Mouse (Mus musculus) stomach, embryonic 14.5 days (tissue): ENCODE measurements around the gene Narfl. TPM values are rescaled to one million over a fixed set of nuclear protein-coding genes. Genes with fewer than 3 reads are reported as not detected.

ENCODE experiments used
- ATAC-seq: fragments of 200-750 bp; cut with Nextera tagmentation; 2 replicates; pipeline ENCODE4 v1.8.0; 2017; ENCODE audit warnings: low read depth, moderate TSS enrichment; ENCODE audit not compliant: insufficient number of reproducible peaks, insufficient read depth, low FRiP score
- H3K27ac ChIP-seq: fragments of 300-500 bp; sonication (generic); 2 replicates; pipeline ENCODE4 v1.5.1; 2014; ENCODE audit warnings: mild to moderate bottlenecking, low read length, moderate library complexity, mixed read lengths
- H3K27me3 ChIP-seq: fragments of 300-500 bp; sonication (generic); 2 replicates; pipeline ENCODE4 v1.6.1; 2014; ENCODE audit warnings: low read length, control low read depth, mixed read lengths; ENCODE audit not compliant: control insufficient read depth, insufficient read depth
- H3K36me3 ChIP-seq: fragments of 300-500 bp; sonication (generic); 2 replicates; pipeline ENCODE4 v1.6.1; 2014; ENCODE audit warnings: mild to moderate bottlenecking, control low read depth, low read length, moderate library complexity, mixed read lengths; ENCODE audit not compliant: control insufficient read depth, insufficient read depth
- H3K4me1 ChIP-seq: fragments of 300-500 bp; sonication (generic); 2 replicates; pipeline ENCODE4 v1.6.1; 2014; ENCODE audit warnings: low read length, control low read depth, mixed read lengths; ENCODE audit not compliant: control insufficient read depth, insufficient read depth
- H3K4me2 ChIP-seq: fragments of 300-500 bp; sonication (generic); replicated peaks from 2 replicates; pipeline ENCODE4 v1.6.1; 2014; ENCODE audit warnings: low read depth, low read length, control low read depth
- H3K4me3 ChIP-seq: fragments of 300-500 bp; sonication (generic); 2 replicates; pipeline ENCODE4 v1.5.1; 2014; ENCODE audit warnings: low read depth, low read length, control low read depth
- H3K9ac ChIP-seq: fragments of 300-500 bp; sonication (generic); replicated peaks from 2 replicates; pipeline ENCODE4 v1.6.1; 2014; ENCODE audit warnings: low read depth, mild to moderate bottlenecking, control low read depth, low read length, moderate library complexity, mixed read lengths
- H3K9me3 ChIP-seq: fragments of 300-500 bp; sonication (generic); 2 replicates; pipeline ENCODE4 v1.6.1; 2016; ENCODE audit warnings: low read depth, low read length, control low read depth; ENCODE audit not compliant: control insufficient read depth
- WGBS: fragments of 180-500 bp; shearing (Covaris S2); extraction: QIAGEN DNeasy Blood & Tissue Kit; methylation state at CpG from one replicate; pipeline ENCODE4 v1.1.7; 2014; 5-methylcytosine and 5-hydroxymethylcytosine counted together
- polyA plus RNA-seq: library from polyadenylated mRNA; unstranded; fragments of >200 nt; fragmentation: Nextera tagmentation; extraction: Ambion mirVana; gene quantifications from 2 replicates; pipeline ENCODE4 v1.2.1, GENCODE M21; 2014

Narfl gene
- polyA plus RNA-seq, 1 experiment from 2014 or later: 26.0 TPM

- peaks cover 9% of the 10 kb centered on the region; the same call in 1 of the 2 replicates for H3K27me3 ChIP-seq
- ATAC-seq: no peak
- WGBS: 3% methylated on average over 20 of the region's 20 CpGs
- no peak overlapping the region for H3K27ac ChIP-seq
- no peak overlapping the region for H3K9ac ChIP-seq
- no peak overlapping the region for H3K4me3 ChIP-seq
- no peaks in the 10 kb centered on the region for H3K4me1 ChIP-seq
- H3K9me3 ChIP-seq: no peaks in the 10 kb centered on the region
- H3K36me3 ChIP-seq: no peaks in the 10 kb centered on the region
- no peak overlapping the region for H3K4me2 ChIP-seq
Measured at GRCm38 (mm10) chr17:25813471-25813870, 39.9 kb downstream of the Narfl start.

GRCm38 (mm10) chr17:25817662-25818061 lies 44.1 kb downstream of the Narfl start:
- H3K36me3 ChIP-seq: no peaks in the 10 kb centered on the region
- no peaks in the 10 kb centered on the region for H3K9me3 ChIP-seq
- no peak overlapping the region for H3K9ac ChIP-seq
- H3K4me1 ChIP-seq: no peaks in the 10 kb centered on the region
- H3K4me3 ChIP-seq: no peak overlapping the region
- 84% methylated on average over 11 of the region's 11 CpGs for WGBS
- no peak for ATAC-seq
- H3K4me2 ChIP-seq: no peak overlapping the region
- peaks cover 24% of the 10 kb centered on the region for H3K27me3 ChIP-seq
- no peak overlapping the region for H3K27ac ChIP-seq

DNA sequence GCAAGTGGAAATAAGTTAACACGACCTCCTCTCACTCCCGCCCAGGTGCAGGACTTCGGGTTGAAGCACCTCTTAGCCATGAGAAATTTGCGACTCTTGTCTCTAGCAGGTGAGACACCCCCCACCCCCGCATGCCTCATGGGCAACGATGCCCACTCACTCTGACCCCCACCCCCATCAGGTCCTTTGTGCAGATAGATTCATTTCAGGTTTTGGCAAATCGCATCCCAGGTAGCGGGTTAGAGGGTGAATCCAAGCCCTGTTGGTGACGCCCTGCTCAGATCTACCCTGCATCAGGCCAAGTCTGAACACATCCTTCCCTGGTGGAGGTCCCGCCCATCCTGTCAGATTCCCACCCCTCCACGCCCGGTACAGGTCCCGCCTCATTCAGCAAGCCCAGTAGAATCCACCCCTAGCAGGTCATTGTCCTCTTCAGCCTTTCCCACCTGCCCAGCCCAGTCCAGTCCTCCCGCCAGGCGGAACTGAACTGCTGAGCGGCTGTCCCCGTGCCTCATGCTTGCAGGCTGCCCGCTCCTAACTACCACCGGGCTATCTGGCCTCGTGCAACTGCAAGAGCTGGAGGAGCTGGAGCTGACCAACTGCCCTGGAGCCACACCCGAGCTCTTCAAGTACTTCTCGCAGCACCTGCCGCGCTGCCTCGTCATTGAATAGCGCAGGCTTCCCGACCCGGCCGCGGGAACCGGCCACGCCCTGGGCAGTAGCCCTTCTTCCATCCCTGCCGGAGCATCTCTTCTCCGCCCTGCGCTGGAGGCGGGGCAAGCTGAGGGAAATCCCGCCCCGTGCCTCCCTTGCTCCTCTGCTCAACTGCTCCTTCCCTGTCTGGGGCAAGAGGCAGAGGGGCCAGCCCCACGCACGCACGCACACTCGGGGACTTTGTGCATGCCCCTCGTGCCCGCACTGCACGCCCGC lies 45.5 kb downstream of the Narfl start:
- peaks cover 5% of the 10 kb centered on the region for H3K4me1 ChIP-seq
- no peaks in the 10 kb centered on the region for H3K9me3 ChIP-seq
- H3K4me2 ChIP-seq: peak overlapping the region; percentile 20; the same call in 1 of the 2 replicates
- H3K4me3 ChIP-seq: no peak overlapping the region; the same call in 1 of the 2 replicates
- no peaks in the 10 kb centered on the region for H3K36me3 ChIP-seq
- no peak overlapping the region for H3K27ac ChIP-seq
- H3K27me3 ChIP-seq: peaks cover 24% of the 10 kb centered on the region
- WGBS: 6% methylated on average over 46 of the region's 46 CpGs
- peak; percentile 20; the same call in 1 of the 2 replicates for ATAC-seq
- no peak overlapping the region for H3K9ac ChIP-seq

DNA sequence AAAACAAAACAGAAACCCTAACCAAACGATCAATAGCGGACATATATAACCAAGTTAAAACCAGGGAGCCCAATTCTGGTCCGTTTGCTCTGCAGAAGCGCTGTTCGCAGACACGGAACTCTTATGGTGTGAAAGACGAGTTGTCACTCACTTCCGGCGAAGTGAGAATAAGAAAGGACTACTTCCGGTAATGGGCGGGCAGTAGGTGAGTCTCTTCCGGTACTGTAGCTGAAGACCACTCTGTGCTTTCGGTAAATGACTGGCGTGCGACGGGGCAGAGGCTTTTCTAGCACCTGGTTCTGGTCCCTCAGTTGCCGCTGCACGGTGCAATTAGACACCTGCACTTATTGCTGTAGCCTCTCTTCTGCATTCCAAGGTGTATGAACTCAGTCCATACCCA lies 49.9 kb downstream of the Narfl start, which contains the start of gene Wdr24:
Wdr24 (plus strand) TSS at position 176 of the 400 bp plus-strand sequence.
- Histone ChIP-seq H3K4me1 (peaks cover 16% of the 10 kb centered on the region), H3K36me3 (peaks cover 16% of the 10 kb centered on the region; the same call in 1 of the 2 replicates), H3K27ac (no peak within 1 kb of the TSS), H3K9me3 (no peaks in the 10 kb centered on the region), H3K9ac (peak within 1 kb of the TSS; percentile 63), H3K4me2 (peak within 1 kb of the TSS; percentile 87), H3K27me3 (peaks cover 20% of the 10 kb centered on the region), H3K4me3 (peak within 1 kb of the TSS; percentile 61)
- WGBS: under 1% methylated on average over 18 of the region's 18 CpGs
- ATAC-seq: peak; percentile 77; the same call in 1 of the 2 replicates

DNA sequence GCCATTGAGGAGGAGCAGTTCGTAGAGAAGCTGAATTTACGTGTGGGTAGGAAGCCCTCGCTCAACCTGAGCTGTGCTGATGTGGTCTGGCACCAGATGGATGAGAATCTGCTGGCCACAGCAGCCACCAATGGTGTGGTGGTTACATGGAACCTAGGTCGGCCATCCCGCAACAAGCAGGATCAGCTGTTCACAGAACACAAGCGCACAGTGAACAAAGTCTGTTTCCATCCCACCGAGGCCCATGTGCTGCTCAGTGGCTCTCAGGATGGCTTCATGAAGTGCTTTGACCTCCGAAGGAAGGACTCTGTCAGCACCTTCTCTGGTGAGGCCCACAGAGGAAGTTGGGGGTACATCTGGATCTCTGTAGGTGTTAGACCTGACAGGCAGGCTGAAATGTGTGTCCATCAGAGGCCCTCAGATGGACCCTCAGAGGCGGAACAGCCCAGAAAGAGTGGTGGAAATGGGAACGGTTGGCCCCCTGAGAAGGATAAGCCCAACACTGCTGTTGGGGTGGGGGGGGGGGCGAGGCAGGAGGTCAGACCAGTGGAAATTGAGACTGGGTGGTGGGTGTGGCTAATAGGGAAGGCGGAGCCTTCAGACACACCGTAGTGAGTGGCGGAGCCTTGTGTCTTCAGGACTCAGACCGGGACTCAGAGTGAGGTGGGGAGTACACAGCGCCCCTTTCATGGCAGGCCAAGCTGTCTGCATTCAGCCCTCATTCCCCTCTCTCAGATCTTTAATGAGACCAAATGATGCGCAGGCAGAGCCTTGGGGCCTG lies 51.0 kb downstream of the Narfl start:
- Histone ChIP-seq H3K4me1 (peaks cover 19% of the 10 kb centered on the region), H3K27me3 (peaks cover 9% of the 10 kb centered on the region), H3K4me3 (peak overlapping the region; percentile 61), H3K36me3 (peaks cover 16% of the 10 kb centered on the region), H3K4me2 (peak overlapping the region; percentile 87), H3K9me3 (no peaks in the 10 kb centered on the region), H3K27ac (no peak overlapping the region), H3K9ac (peak overlapping the region; percentile 63; the same call in 1 of the 2 replicates)
- no peak for ATAC-seq
- 69% methylated on average over 17 of the region's 17 CpGs for WGBS

DNA sequence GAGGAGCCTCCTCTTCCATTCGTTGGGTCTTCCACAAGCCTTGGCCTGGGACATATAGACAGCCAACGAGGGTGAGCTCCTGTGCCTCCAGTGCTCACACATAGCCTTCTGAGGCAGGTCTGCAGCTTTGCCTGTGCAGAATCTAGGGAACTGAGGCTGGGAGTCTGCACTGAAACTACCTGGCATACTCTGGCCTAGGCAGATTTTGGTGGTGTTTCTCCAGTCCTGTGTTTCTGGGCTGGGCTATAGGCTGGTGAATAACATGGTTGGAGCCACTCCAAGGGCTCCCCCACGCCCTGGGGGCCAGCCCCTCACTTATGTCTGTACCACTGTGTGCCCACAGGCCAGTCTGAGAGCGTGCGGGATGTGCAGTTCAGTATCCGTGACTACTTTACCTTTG lies 51.7 kb downstream of the Narfl start:
- H3K9ac ChIP-seq: no peak overlapping the region
- H3K36me3 ChIP-seq: peaks cover 23% of the 10 kb centered on the region
- no peak for ATAC-seq
- H3K4me2 ChIP-seq: no peak overlapping the region; the same call in 1 of the 2 replicates
- H3K4me3 ChIP-seq: no peak overlapping the region
- no peak overlapping the region for H3K27ac ChIP-seq
- WGBS: 87% methylated on average over 6 of the region's 6 CpGs
- no peaks in the 10 kb centered on the region for H3K9me3 ChIP-seq
- H3K27me3 ChIP-seq: peaks cover 2% of the 10 kb centered on the region; the same call in 1 of the 2 replicates
- H3K4me1 ChIP-seq: peaks cover 25% of the 10 kb centered on the region

- Histone ChIP-seq H3K36me3 (peaks cover 29% of the 10 kb centered on the region), H3K4me2 (no peak overlapping the region), H3K4me3 (no peak overlapping the region), H3K27me3 (no peaks in the 10 kb centered on the region), H3K27ac (no peak overlapping the region), H3K9ac (no peak overlapping the region), H3K9me3 (no peaks in the 10 kb centered on the region), H3K4me1 (peaks cover 29% of the 10 kb centered on the region)
- ATAC-seq: no peak
- WGBS: 95% methylated on average over 27 of the region's 27 CpGs
Measured at GRCm38 (mm10) chr17:25825984-25826570, 52.5 kb downstream of the Narfl start.

DNA sequence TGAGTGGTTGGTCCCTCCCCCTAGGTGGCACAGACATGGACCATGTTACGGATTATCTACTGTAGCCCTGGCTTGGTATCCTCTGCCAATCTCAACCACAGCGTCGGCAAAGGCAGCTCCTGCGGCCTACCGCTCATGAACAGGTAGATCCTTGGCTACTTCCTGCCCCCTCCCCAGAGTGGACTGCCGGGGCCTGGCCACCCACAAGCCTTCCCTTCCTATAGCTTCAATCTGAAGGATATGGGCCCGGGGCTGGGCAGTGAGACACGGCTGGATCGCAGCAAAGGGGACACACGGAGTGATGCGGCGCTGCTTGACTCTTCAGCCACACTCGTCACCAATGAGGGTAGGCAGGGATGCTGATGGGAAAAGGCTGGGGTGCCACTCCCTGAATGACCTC lies 53.4 kb downstream of the Narfl start:
- Histone ChIP-seq H3K27me3 (no peaks in the 10 kb centered on the region), H3K4me1 (peaks cover 36% of the 10 kb centered on the region), H3K36me3 (peaks cover 34% of the 10 kb centered on the region), H3K4me2 (no peak overlapping the region), H3K4me3 (no peak overlapping the region), H3K9ac (no peak overlapping the region), H3K27ac (no peak overlapping the region), H3K9me3 (no peaks in the 10 kb centered on the region)
- ATAC-seq: no peak
- WGBS: 94% methylated on average over 13 of the region's 13 CpGs
